Mouse (Mus musculus) G1E (cell line): ENCODE data around the gene Ric8a.

ENCODE experiments used
- CTCF ChIP-seq: IDR thresholded peaks from 2 replicates; pipeline ENCODE4 v1.5.1; 2012; ENCODE audit warnings: low read depth, low read length, inconsistent platforms, mixed read lengths
- GATA1 ChIP-seq: IDR thresholded peaks from 2 replicates; pipeline ENCODE4 v1.6.1; 2012; ENCODE audit warnings: borderline replicate concordance, low read length, inconsistent platforms, mixed read lengths
- GATA2 ChIP-seq: IDR thresholded peaks from 2 replicates; pipeline ENCODE4 v1.6.1; 2012; ENCODE audit warnings: low read depth, low read length, inconsistent platforms, borderline replicate concordance
- POLR2AphosphoS5 ChIP-seq: IDR thresholded peaks from 2 replicates; pipeline ENCODE4 v1.6.1; 2012; ENCODE audit warnings: low read depth, low read length, inconsistent platforms; ENCODE audit not compliant: insufficient replicate concordance
- TAL1 ChIP-seq: conservative IDR thresholded peaks from 2 replicates; pipeline ENCODE4 v1.6.1; 2012; ENCODE audit warnings: low read depth, low read length, inconsistent platforms, mixed read lengths

DNA sequence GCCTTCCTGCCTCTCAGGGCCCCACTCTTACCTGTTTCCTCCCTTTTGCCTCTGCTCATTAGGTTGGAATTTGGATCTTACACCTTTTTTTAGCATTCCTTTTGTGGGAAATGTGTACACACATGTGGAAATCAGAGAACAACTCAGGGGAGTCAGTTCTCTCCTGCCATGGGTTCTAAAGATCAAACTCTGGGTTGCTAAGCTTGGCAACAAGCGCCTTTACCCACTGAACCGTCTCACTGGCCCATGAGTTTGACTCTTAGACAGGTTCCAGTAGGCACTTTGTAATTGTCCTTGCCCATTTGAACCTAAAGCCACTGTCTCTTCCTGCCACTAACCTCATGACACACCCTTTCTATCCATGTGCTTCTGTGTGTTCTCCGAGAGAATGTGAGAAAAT, 37.9 kb downstream of the Ric8a start:
- no peak for TF ChIP-seq CTCF
- no peak for TF ChIP-seq TAL1
- no peak for TF ChIP-seq GATA1
- TF ChIP-seq POLR2AphosphoS5: no peak
- TF ChIP-seq GATA2: no peak
